Mouse (Mus musculus): ENCODE data around the gene Ltb4r2. TPM values are rescaled to one million over a fixed set of nuclear protein-coding genes. Genes with fewer than 3 reads are reported as not detected.
A peak's percentile ranks its signal among the peaks of the same experiment; 100 is the strongest.

The Ltb4r2 gene
- total RNA-seq, 2 experiments from 2014 or later, result 0.39 to 0.62 TPM

GRCm38 (mm10) chr14:55779656-55780055 is 18.4 kb downstream of the Ltb4r2 start:
- ATAC-seq (replicated peaks; ENCODE audit: poor library complexity), result no peak

GRCm38 (mm10) chr14:55780736-55781135 is 19.5 kb downstream of the Ltb4r2 start:
- ATAC-seq (replicated peaks; ENCODE audit: poor library complexity), result no peak

GRCm38 (mm10) chr14:55781310-55781709 is 20.1 kb downstream of the Ltb4r2 start:
- ATAC-seq (replicated peaks; ENCODE audit: poor library complexity), result peak; percentile 96

- no peak for ATAC-seq (replicated peaks; ENCODE audit: poor library complexity)
Measured at GRCm38 (mm10) chr14:55782361-55782960, 21.2 kb downstream of the Ltb4r2 start.

DNA sequence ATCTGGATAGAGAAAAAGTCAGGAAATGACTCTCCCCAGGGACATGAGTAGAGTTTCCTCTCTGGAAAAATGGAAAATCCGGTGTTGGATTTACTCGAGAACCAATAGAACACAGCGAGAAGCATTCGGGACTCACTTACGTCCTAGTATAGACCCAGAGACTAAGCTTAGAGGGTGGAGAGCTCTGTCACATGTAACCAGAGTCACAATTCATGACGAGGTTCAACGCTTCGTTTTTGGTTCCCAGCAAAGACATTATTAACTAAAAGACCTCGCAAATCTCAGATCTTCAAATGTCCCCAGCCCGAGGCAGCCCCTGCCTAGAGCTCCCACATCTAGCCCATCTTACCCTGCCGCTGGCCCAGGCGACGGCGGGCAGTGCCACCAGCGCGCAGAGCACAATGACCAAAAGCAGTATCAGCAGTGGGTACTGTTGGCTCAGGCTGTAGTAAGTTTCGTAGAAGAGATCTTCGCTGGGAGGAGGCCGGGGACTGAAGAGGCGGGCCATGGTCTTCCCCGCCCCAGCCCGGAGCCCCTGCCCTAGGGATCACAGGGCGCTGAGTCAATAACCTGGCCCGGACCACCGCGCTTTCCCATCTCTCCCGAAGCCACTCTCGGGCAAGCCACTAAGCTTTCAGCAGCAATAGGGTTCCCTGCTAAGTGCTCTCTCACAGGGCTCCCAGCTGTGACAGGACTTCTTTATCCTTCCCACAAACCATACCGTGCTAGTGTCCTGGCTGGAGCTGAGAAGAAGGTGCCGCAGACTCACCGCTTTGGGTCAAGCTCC is 22.1 kb downstream of the Ltb4r2 start:
- no peak for ATAC-seq (replicated peaks; ENCODE audit: poor library complexity)

GRCm38 (mm10) chr14:55783958-55784235 is 22.7 kb downstream of the Ltb4r2 start, which contains the start of gene Adcy4:
Gene Adcy4 (minus strand): TSS chr14:55784095.
- ATAC-seq (replicated peaks; ENCODE audit: poor library complexity), result no peak

GRCm38 (mm10) chr14:55785195-55785594 is 24.0 kb downstream of the Ltb4r2 start:
- ATAC-seq (replicated peaks; ENCODE audit: poor library complexity), result no peak

GRCm38 (mm10) chr14:55787731-55788130 is 26.5 kb downstream of the Ltb4r2 start:
- ATAC-seq (replicated peaks; ENCODE audit: poor library complexity), result no peak

DNA sequence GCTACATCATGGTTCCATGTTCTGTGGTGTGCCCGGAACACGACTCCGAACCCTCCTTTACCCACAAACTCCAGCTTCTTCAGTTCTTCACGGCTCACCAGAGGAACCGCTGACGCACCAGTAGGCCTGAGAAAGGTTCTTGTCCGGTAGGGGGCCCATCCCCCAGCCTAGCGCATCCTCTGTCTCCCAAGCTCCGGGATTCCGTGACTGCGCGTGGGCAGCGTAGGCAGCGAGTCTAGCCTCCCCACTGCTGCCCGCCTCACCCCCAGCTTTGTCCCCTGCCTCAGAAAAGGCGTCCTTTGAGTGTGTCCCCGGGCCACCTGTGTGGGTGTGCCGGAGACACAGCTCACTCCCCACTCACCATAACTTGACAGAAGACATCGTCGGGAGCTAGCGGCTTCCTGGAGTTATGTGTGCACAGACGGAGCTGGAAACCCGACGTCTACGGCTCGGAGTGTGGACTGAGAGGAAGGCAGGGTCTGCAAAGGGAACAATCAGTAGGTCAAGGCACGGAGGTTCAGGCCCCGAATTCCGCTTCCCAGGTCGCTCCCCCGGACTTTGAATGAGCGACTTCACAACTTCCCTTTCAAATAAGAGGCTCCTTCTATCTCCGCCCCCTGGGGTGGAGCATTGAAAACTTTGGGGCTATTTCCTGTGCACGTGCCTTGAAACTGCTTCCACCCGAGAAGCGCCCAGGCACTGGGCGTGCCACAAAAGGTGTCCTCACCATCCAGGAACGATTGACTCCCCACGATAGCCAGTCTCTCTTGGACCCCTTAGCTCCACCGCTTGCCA is 27.2 kb downstream of the Ltb4r2 start, which contains the start of gene Ripk3:
Ripk3 (minus strand) TSS at position 610 of the 795 bp plus-strand sequence.
- peak; percentile 89 for ATAC-seq (replicated peaks; ENCODE audit: poor library complexity)

DNA sequence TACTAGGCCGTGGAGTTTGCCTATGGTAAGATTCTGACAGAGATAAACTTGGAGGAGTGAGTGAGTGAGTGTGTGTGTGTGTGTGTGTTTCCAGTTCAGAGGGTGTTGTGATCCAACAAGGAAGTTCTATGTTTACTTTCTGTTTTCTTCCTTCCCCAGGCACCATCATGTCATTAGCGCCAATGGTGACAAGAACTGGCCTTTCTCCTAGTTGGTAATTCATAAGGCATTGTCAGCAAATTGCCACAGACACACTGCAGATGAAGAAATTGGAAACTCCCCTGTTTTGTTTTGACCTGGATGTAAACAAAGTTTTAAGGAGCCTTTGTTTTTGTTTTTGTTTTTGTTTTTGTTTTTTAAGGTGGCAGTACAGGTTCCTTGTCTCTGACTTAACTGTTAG is 32.2 kb downstream of the Ltb4r2 start:
- ATAC-seq (replicated peaks; ENCODE audit: poor library complexity), result no peak

DNA sequence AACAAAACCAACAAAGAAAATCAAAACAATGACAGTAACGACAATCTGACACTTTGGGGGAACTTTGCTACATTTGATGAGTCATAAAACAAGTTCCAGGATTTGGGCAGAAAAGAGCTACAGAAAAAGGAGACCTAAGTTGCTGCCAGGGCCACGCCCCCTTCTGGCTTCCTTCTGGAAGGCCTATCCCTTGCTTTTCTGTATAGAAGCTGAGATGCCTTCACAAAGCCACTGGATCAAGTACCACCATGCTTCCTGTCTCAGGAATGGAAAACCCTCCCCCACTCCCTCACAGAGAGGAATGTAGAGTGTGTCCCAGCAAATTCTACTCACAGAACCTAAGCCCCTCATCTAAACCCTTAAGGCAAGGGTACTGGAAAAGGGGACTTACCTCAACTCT is 32.7 kb downstream of the Ltb4r2 start:
- no peak for ATAC-seq (replicated peaks; ENCODE audit: poor library complexity)

DNA sequence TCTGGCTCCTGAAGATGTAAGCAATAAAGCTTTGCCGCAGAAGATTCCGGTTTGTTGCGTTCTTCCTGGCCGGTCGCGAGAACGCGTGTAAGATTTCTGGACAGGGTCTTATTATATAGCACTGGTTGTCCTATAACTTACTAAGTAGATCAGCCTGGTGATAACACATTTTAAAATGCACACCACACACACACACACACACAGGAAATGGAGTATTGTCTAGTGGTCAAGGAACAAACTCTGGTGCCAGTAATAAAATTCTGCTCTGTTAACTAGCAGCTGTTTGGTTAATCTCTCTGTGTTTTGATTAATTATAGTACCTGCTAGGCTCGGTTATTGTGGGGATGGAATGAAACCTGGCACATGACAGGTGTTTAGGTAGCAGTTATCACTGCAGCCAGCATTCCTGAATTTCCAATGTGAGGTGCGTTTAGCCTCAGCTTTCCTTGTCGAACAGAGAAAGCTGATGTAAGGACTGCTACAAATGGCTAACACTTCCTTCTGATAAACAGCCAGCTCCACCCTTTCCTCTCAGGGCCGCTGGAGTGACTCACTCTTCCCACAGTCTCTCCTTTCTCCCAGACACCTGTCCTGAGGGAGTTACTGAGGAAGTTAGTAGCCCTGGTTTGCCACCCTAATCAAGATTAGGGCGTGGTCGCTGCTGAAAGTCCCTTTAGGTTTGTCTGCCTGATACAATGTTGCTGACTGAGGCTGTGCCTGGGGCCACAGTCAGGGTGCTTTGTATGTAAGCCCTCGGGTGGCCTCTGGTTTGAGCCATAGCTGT is 34.3 kb downstream of the Ltb4r2 start:
- ATAC-seq (replicated peaks; ENCODE audit: poor library complexity), result peak; percentile 37; the same call in 1 of the 2 replicates

Other genes with a start within 250 kb of the Ltb4r2 start
Only the 30 nearest of the 34 such genes appear.
- 0.81 TPM in 1 of 2 replicates, not detected in the other for gene Fitm1, start 185.8 kb upstream of the Ltb4r2 start, total RNA-seq (2015)
- 0.20 and 1.00 TPM in 2 replicates for gene Fitm1, start 185.8 kb upstream of the Ltb4r2 start, total RNA-seq (2017)
- 899 and 931 TPM in 2 replicates for gene Psme1, start 183.3 kb upstream of the Ltb4r2 start, total RNA-seq (2015)
- 334 and 421 TPM in 2 replicates for gene Psme1, start 183.3 kb upstream of the Ltb4r2 start, total RNA-seq (2017)
- 5.1 and 5.5 TPM in 2 replicates for gene Emc9, start 176.1 kb upstream of the Ltb4r2 start, total RNA-seq (2015)
- 6.9 and 9.7 TPM in 2 replicates for gene Emc9, start 176.1 kb upstream of the Ltb4r2 start, total RNA-seq (2017)
- gene Psme2, start 170.3 kb upstream of the Ltb4r2 start, total RNA-seq (2015), result 374 and 388 TPM in 2 replicates
- 269 and 370 TPM in 2 replicates for gene Psme2, start 170.3 kb upstream of the Ltb4r2 start, total RNA-seq (2017)
- 23.5 and 34.4 TPM in 2 replicates for gene Rnf31, start 169.7 kb upstream of the Ltb4r2 start, total RNA-seq (2015)
- 10.5 and 11.3 TPM in 2 replicates for gene Rnf31, start 169.7 kb upstream of the Ltb4r2 start, total RNA-seq (2017)
- gene Irf9, start 157.9 kb upstream of the Ltb4r2 start, total RNA-seq (2015), result 20.6 and 24.8 TPM in 2 replicates
- 28.2 and 31.3 TPM in 2 replicates for gene Irf9, start 157.9 kb upstream of the Ltb4r2 start, total RNA-seq (2017)
- gene Rec8, start 143.4 kb upstream of the Ltb4r2 start, total RNA-seq (2015), result 3.5 and 9.5 TPM in 2 replicates
- 0.87 and 4.6 TPM in 2 replicates for gene Rec8, start 143.4 kb upstream of the Ltb4r2 start, total RNA-seq (2017)
- gene Ipo4, start 125.5 kb upstream of the Ltb4r2 start, total RNA-seq (2015), result 28.3 and 31.0 TPM in 2 replicates
- 12.6 and 19.2 TPM in 2 replicates for gene Ipo4, start 125.5 kb upstream of the Ltb4r2 start, total RNA-seq (2017)
- gene Gm49378, start 123.5 kb upstream of the Ltb4r2 start, total RNA-seq (2015), result 6.7 and 8.5 TPM in 2 replicates
- 1.5 and 4.9 TPM in 2 replicates for gene Gm49378, start 123.5 kb upstream of the Ltb4r2 start, total RNA-seq (2017)
- 35.8 and 39.1 TPM in 2 replicates for gene Tm9sf1, start 117.6 kb upstream of the Ltb4r2 start, total RNA-seq (2015)
- 47.3 and 56.1 TPM in 2 replicates for gene Tm9sf1, start 117.6 kb upstream of the Ltb4r2 start, total RNA-seq (2017)
- gene Tssk4, start 111.2 kb upstream of the Ltb4r2 start, total RNA-seq (2015), result 0.37 and 0.62 TPM in 2 replicates
- 0.08 and 0.88 TPM in 2 replicates for gene Tssk4, start 111.2 kb upstream of the Ltb4r2 start, total RNA-seq (2017)
- 19.3 and 21.4 TPM in 2 replicates for gene Mdp1, start 100.9 kb upstream of the Ltb4r2 start, total RNA-seq (2015)
- gene Mdp1, start 100.9 kb upstream of the Ltb4r2 start, total RNA-seq (2017), result 21.7 and 22.4 TPM in 2 replicates
- gene Gmpr2, start 89.5 kb upstream of the Ltb4r2 start, total RNA-seq (2015), result 29.4 and 36.0 TPM in 2 replicates
- gene Gmpr2, start 89.5 kb upstream of the Ltb4r2 start, total RNA-seq (2017), result 38.1 and 39.5 TPM in 2 replicates
- gene Nedd8, start 89.3 kb upstream of the Ltb4r2 start, total RNA-seq (2015), result 491 and 506 TPM in 2 replicates
- gene Nedd8, start 89.3 kb upstream of the Ltb4r2 start, total RNA-seq (2017), result 258 and 288 TPM in 2 replicates
- 19.4 and 23.1 TPM in 2 replicates for gene Tinf2, start 79.6 kb upstream of the Ltb4r2 start, total RNA-seq (2015)
- gene Tinf2, start 79.6 kb upstream of the Ltb4r2 start, total RNA-seq (2017), result 17.7 and 26.3 TPM in 2 replicates
- 0.35 and 0.61 TPM in 2 replicates for gene Tgm1, start 47.5 kb upstream of the Ltb4r2 start, total RNA-seq (2015)
- gene Tgm1, start 47.5 kb upstream of the Ltb4r2 start, total RNA-seq (2017), result 0.20 and 1.1 TPM in 2 replicates
- 8.7 and 14.0 TPM in 2 replicates for gene Rabggta, start 39.2 kb upstream of the Ltb4r2 start, total RNA-seq (2015)
- 12.6 and 14.0 TPM in 2 replicates for gene Rabggta, start 39.2 kb upstream of the Ltb4r2 start, total RNA-seq (2017)
- gene Dhrs1, start 15.7 kb upstream of the Ltb4r2 start, total RNA-seq (2015), result 45.7 and 50.9 TPM in 2 replicates
- 11.5 and 30.2 TPM in 2 replicates for gene Dhrs1, start 15.7 kb upstream of the Ltb4r2 start, total RNA-seq (2017)
- gene Nop9, start 15.7 kb upstream of the Ltb4r2 start, total RNA-seq (2015), result 25.6 and 26.5 TPM in 2 replicates
- 27.8 and 32.2 TPM in 2 replicates for gene Nop9, start 15.7 kb upstream of the Ltb4r2 start, total RNA-seq (2017)
- gene Cideb, start 3.0 kb upstream of the Ltb4r2 start, total RNA-seq (2015), result 0.20 and 0.77 TPM in 2 replicates
- gene Cideb, start 3.0 kb upstream of the Ltb4r2 start, total RNA-seq (2017), result 0.51 TPM in 1 of 2 replicates, not detected in the other
- 18.5 and 19.9 TPM in 2 replicates for gene Ltb4r1, start 4.5 kb downstream of the Ltb4r2 start, total RNA-seq (2015)
- 31.4 and 42.4 TPM in 2 replicates for gene Ltb4r1, start 4.5 kb downstream of the Ltb4r2 start, total RNA-seq (2017)
- 0.05 TPM in 1 of 2 replicates, not detected in the other for gene Adcy4, start 22.7 kb downstream of the Ltb4r2 start, total RNA-seq (2015)
- gene Adcy4, start 22.7 kb downstream of the Ltb4r2 start, total RNA-seq (2017), result not detected in 2 replicates
- gene Ripk3, start 27.4 kb downstream of the Ltb4r2 start, total RNA-seq (2015), result 116 and 152 TPM in 2 replicates
- 25.3 and 49.9 TPM in 2 replicates for gene Ripk3, start 27.4 kb downstream of the Ltb4r2 start, total RNA-seq (2017)
- not detected in 2 replicates for gene Nfatc4, start 61.7 kb downstream of the Ltb4r2 start, total RNA-seq (2015)
- gene Nfatc4, start 61.7 kb downstream of the Ltb4r2 start, total RNA-seq (2017), result not detected in 2 replicates
- gene Nynrin, start 92.6 kb downstream of the Ltb4r2 start, total RNA-seq (2015), result 2.8 and 3.9 TPM in 2 replicates
- gene Nynrin, start 92.6 kb downstream of the Ltb4r2 start, total RNA-seq (2017), result 1.9 and 2.7 TPM in 2 replicates
- 0.17 TPM in 1 of 2 replicates, not detected in the other for gene Cbln3, start 123.0 kb downstream of the Ltb4r2 start, total RNA-seq (2015)
- gene Cbln3, start 123.0 kb downstream of the Ltb4r2 start, total RNA-seq (2017), result 0.07 TPM in 1 of 2 replicates, not detected in the other
- 4.6 and 6.1 TPM in 2 replicates for gene Khnyn, start 123.5 kb downstream of the Ltb4r2 start, total RNA-seq (2015)
- gene Khnyn, start 123.5 kb downstream of the Ltb4r2 start, total RNA-seq (2017), result 14.3 and 15.3 TPM in 2 replicates
- 11.7 and 18.2 TPM in 2 replicates for gene Sdr39u1, start 138.9 kb downstream of the Ltb4r2 start, total RNA-seq (2015)
- 4.2 and 6.9 TPM in 2 replicates for gene Sdr39u1, start 138.9 kb downstream of the Ltb4r2 start, total RNA-seq (2017)
- gene Cma1, start 183.2 kb downstream of the Ltb4r2 start, total RNA-seq (2015), result not detected in 2 replicates
- not detected in 2 replicates for gene Cma1, start 183.2 kb downstream of the Ltb4r2 start, total RNA-seq (2017)
- gene Cma2, start 189.6 kb downstream of the Ltb4r2 start, total RNA-seq (2015), result not detected in 2 replicates
- not detected in 2 replicates for gene Cma2, start 189.6 kb downstream of the Ltb4r2 start, total RNA-seq (2017)

Data from megakaryocyte progenitor cell, adult 5-6 weeks (primary cell).